Mouse (Mus musculus): ENCODE data around the gene Dapl1. TPM values are rescaled to one million over a fixed set of nuclear protein-coding genes. Genes with fewer than 3 reads are reported as not detected.

Gene Dapl1
- polyA plus RNA-seq, 1 experiment = not detected

DNA sequence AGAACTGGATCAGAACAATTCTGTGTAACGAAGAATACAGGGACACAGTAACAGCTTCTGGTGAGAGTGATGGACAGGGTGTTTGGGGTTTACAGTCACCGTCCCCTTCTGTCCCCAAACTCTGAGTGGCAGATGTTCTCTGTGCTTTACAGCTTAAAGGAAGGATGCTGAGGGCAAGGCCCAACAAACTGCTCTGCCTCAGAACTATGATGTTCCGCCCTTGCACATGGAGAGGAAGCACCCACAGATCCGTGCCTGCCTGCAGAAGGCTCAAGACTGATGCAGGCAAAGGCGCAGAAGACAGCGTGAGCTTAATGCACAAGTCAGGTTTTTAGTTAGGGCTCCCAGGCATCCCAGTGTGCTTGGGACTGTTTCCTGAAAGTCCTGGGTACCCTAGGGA lies 16.5 kb upstream of the Dapl1 start:
- TF ChIP-seq MYOD1 (IDR thresholded peaks at IDR 0.05; ENCODE audit: control insufficient read depth, insufficient read length, low read depth) (no peak), FOSL1 (IDR thresholded peaks at IDR 0.05; ENCODE audit: insufficient read depth, low read length, poor library complexity, severe bottlenecking) (no peak), CTCF (IDR thresholded peaks at IDR 0.05; ENCODE audit: control insufficient read depth, insufficient read depth, insufficient read length) (no peak)

DNA sequence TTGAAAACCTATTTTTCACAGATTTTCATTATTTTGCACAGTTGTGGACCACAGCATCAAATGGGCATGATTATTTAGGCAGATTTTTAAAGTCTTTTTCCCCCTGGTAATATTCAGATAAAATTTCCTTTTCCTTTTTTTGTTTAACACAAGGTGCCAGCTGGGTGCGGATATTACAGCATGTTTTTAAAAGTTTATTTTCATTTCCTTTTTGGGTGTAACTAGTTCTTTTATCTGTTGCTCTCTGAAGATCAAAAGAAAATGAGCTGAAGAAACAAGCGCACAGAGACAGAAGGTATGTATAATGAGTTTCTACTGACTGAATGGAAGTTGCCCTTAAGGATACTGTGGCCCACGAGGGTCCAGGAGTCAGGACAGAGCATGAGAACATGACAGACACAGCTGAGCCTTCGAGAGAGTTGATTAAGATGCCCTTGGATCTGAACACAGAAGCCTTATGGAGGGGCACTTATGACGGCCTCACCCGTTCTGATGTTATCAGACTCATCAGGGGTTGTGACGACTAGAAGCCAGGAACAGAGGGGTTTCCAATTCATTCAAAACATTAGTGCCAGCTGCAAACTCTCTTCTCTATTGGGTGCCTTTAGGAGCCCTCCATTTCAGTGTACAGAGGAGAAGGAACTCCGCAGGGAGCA lies 14.7 kb upstream of the Dapl1 start:
- H3K4me3 ChIP-seq (ENCODE audit: insufficient read depth, poor library complexity, severe bottlenecking) = no peak overlapping the region
- H3K27me3 ChIP-seq (ENCODE audit: control insufficient read depth, insufficient read depth, insufficient read length) = peaks cover 10% of the 10 kb centered on the region
- no peak overlapping the region for H3ac ChIP-seq (ENCODE audit: control insufficient read depth, insufficient read length, low read depth)
- TF ChIP-seq CTCF (IDR thresholded peaks at IDR 0.05; ENCODE audit: control insufficient read depth, insufficient read depth, insufficient read length) = no peak
- TF ChIP-seq MYOG (IDR thresholded peaks at IDR 0.05; ENCODE audit: control insufficient read depth, extremely low read depth, insufficient read length) = no peak
- no peak for TF ChIP-seq MYOD1 (IDR thresholded peaks at IDR 0.05; ENCODE audit: control insufficient read depth, insufficient read length, low read depth)
- no peak for TF ChIP-seq USF1 (IDR thresholded peaks at IDR 0.05; ENCODE audit: low read depth)
- no peak for TF ChIP-seq FOSL1 (IDR thresholded peaks at IDR 0.05; ENCODE audit: insufficient read depth, low read length, poor library complexity, severe bottlenecking)
- no peak for TF ChIP-seq MAX (IDR thresholded peaks at IDR 0.05)
- TF ChIP-seq CEBPB (IDR thresholded peaks at IDR 0.05; ENCODE audit: low read depth) = no peak
- H3K79me2 ChIP-seq (ENCODE audit: control insufficient read depth, insufficient read depth) = no peaks in the 10 kb centered on the region
- H3K79me3 ChIP-seq (ENCODE audit: low read depth) = no peaks in the 10 kb centered on the region
- H3K36me3 ChIP-seq (ENCODE audit: control insufficient read depth, insufficient read depth) = no peaks in the 10 kb centered on the region

More for the DNA sequence above, 16.5 kb upstream of the Dapl1 start:
- H3K79me2 ChIP-seq (ENCODE audit: control insufficient read depth, insufficient read depth) = no peaks in the 10 kb centered on the region
- no peaks in the 10 kb centered on the region for H3K36me3 ChIP-seq (ENCODE audit: control insufficient read depth, insufficient read depth)
- H3K27me3 ChIP-seq (ENCODE audit: control insufficient read depth, insufficient read depth, insufficient read length) = peaks cover 19% of the 10 kb centered on the region
- no peak overlapping the region for H3ac ChIP-seq (ENCODE audit: control insufficient read depth, insufficient read length, low read depth)
- no peaks in the 10 kb centered on the region for H3K79me3 ChIP-seq (ENCODE audit: low read depth)
- no peak overlapping the region for H3K4me3 ChIP-seq (ENCODE audit: insufficient read depth, poor library complexity, severe bottlenecking)

DNA sequence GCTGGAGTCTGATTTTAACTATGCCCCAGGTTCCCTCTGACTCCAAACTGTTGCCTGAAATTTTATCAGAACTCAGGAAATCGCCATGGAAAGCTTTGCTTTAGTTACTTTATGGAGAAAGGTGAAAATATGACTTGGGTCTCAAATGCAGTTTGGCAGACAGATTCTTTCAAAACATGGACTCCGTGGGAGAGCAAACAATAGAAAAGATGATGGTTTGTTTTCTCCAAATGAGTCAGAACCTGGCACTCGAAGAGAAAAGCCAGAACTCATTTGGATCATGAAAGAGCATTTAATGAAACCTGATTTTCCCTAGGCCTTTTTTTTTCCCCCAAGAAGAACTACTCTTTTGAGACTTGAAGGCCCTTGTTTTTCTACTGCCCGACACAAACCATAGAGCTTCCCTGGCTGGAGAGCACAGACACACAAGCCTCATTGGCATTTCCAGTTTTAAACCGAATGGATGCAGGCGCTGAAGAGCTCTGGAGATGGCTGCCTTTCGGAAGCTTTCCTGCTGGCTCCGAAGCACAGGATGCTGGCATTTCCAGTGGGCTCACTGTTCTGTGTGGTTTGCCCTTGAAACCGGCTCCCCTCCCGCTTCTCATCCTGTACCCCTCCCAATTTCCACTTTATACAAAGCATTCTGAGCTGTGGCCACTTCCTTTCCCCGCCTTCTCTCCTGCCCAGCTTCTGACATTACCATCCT lies 14.0 kb upstream of the Dapl1 start:
- TF ChIP-seq CTCF (IDR thresholded peaks at IDR 0.05; ENCODE audit: control insufficient read depth, insufficient read depth, insufficient read length) (no peak), USF1 (IDR thresholded peaks at IDR 0.05; ENCODE audit: low read depth) (no peak), MAX (IDR thresholded peaks at IDR 0.05) (no peak), CEBPB (IDR thresholded peaks at IDR 0.05; ENCODE audit: low read depth) (no peak), MYOG (IDR thresholded peaks at IDR 0.05; ENCODE audit: control insufficient read depth, extremely low read depth, insufficient read length) (no peak), MYOD1 (IDR thresholded peaks at IDR 0.05; ENCODE audit: control insufficient read depth, insufficient read length, low read depth) (no peak), FOSL1 (IDR thresholded peaks at IDR 0.05; ENCODE audit: insufficient read depth, low read length, poor library complexity, severe bottlenecking) (no peak)
- no peaks in the 10 kb centered on the region for H3K79me3 ChIP-seq (ENCODE audit: low read depth)
- no peaks in the 10 kb centered on the region for H3K79me2 ChIP-seq (ENCODE audit: control insufficient read depth, insufficient read depth)
- H3K36me3 ChIP-seq (ENCODE audit: control insufficient read depth, insufficient read depth) = no peaks in the 10 kb centered on the region
- H3K27me3 ChIP-seq (ENCODE audit: control insufficient read depth, insufficient read depth, insufficient read length) = peaks cover 10% of the 10 kb centered on the region
- H3K4me3 ChIP-seq (ENCODE audit: insufficient read depth, poor library complexity, severe bottlenecking) = no peak overlapping the region
- no peak overlapping the region for H3ac ChIP-seq (ENCODE audit: control insufficient read depth, insufficient read length, low read depth)

DNA sequence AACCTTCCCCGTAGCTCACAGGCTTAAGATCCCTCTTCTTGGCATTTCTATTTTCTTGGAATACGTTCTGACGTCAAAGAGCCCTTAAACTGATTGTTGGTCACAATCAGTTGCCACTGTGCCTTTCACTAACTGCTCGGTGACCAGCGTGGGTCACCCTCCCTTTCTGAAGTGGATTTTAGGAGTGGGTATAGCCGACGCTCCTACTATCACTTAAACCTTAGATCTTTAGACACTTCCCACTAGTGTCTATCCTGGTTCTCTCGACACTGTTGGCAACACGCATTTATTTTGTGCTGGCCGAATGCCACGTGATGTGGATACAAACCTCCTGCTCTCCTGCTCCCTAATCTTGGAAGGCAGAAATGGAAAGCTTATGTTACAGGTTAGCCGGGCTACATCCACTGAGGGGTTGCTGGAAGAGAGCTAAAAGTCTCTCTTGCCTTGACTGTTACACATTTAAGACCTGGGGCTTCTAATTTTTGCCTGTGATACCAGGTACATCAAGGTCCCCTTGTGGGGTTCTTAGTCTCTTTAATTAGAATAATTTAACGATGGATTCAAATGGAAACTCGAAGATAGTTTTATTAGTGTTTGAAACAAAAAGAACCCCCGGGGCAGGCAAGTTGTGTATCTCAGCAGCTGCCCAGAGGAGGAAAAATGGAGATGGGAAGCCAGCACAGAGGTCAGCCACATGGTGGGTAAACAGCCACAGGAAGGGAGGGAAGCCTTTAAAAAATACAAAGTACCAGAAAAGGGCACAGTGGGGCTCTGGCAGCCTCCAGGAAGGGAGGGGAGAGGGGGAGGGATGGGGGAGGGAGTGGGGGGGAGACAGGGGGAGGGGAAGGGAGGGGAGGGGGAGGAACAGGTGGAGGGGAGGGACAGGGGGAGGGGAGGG lies 13.2 kb upstream of the Dapl1 start:
- no peak overlapping the region for H3K4me3 ChIP-seq (ENCODE audit: insufficient read depth, poor library complexity, severe bottlenecking)
- H3K27me3 ChIP-seq (ENCODE audit: control insufficient read depth, insufficient read depth, insufficient read length) = peaks cover 8% of the 10 kb centered on the region
- no peaks in the 10 kb centered on the region for H3K79me2 ChIP-seq (ENCODE audit: control insufficient read depth, insufficient read depth)
- no peaks in the 10 kb centered on the region for H3K36me3 ChIP-seq (ENCODE audit: control insufficient read depth, insufficient read depth)
- H3ac ChIP-seq (ENCODE audit: control insufficient read depth, insufficient read length, low read depth) = no peak overlapping the region
- TF ChIP-seq USF1 (IDR thresholded peaks at IDR 0.05; ENCODE audit: low read depth) = no peak
- TF ChIP-seq CEBPB (IDR thresholded peaks at IDR 0.05; ENCODE audit: low read depth) = no peak
- no peak for TF ChIP-seq MYOD1 (IDR thresholded peaks at IDR 0.05; ENCODE audit: control insufficient read depth, insufficient read length, low read depth)
- no peak for TF ChIP-seq MYOG (IDR thresholded peaks at IDR 0.05; ENCODE audit: control insufficient read depth, extremely low read depth, insufficient read length)
- TF ChIP-seq CTCF (IDR thresholded peaks at IDR 0.05; ENCODE audit: control insufficient read depth, insufficient read depth, insufficient read length) = no peak
- no peak for TF ChIP-seq MAX (IDR thresholded peaks at IDR 0.05)
- TF ChIP-seq FOSL1 (IDR thresholded peaks at IDR 0.05; ENCODE audit: insufficient read depth, low read length, poor library complexity, severe bottlenecking) = no peak
- H3K79me3 ChIP-seq (ENCODE audit: low read depth) = no peaks in the 10 kb centered on the region

DNA sequence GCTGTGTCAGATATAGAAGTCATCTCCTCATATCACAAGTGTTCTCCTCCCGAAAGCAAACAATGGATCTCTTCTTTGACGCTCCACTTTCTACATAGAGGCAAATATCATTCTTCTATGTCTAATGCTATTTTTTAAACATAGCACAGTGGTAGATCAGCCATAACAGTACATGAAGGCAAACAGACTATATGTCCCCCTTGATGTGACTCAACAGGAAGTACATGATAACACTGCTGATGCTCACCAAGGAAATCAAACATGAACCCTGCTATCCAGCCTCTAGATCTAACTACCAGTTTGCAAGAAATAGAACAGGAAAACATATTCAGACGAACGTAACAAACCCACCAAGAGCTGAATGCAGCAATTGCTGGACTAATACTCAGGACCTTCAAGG lies 10.1 kb upstream of the Dapl1 start:
- Histone ChIP-seq H3K79me3 (ENCODE audit: low read depth) (no peaks in the 10 kb centered on the region), H3K36me3 (ENCODE audit: control insufficient read depth, insufficient read depth) (no peaks in the 10 kb centered on the region)

More for the DNA sequence above, 10.1 kb upstream of the Dapl1 start:
- Histone ChIP-seq H3K27me3 (ENCODE audit: control insufficient read depth, insufficient read depth, insufficient read length) (no peaks in the 10 kb centered on the region), H3K79me2 (ENCODE audit: control insufficient read depth, insufficient read depth) (no peaks in the 10 kb centered on the region), H3ac (ENCODE audit: control insufficient read depth, insufficient read length, low read depth) (no peak overlapping the region), H3K4me3 (ENCODE audit: insufficient read depth, poor library complexity, severe bottlenecking) (no peak overlapping the region)
- TF ChIP-seq MAX (IDR thresholded peaks at IDR 0.05) (no peak), CEBPB (IDR thresholded peaks at IDR 0.05; ENCODE audit: low read depth) (no peak)

Data from C2C12 (cell line).